Mouse (Mus musculus) c-Kit-positive CD71-positive TER-119-positive erythroid progenitor cells, embryonic 14.5 days (primary cell): ENCODE measurements around the gene Tsfm.

ENCODE experiments used
- DNase-seq: peaks from one replicate; pipeline ENCODE4 v3.0.0-alpha.2; 2013; ENCODE audit warnings: low spot score

Gene Tsfm

DNA sequence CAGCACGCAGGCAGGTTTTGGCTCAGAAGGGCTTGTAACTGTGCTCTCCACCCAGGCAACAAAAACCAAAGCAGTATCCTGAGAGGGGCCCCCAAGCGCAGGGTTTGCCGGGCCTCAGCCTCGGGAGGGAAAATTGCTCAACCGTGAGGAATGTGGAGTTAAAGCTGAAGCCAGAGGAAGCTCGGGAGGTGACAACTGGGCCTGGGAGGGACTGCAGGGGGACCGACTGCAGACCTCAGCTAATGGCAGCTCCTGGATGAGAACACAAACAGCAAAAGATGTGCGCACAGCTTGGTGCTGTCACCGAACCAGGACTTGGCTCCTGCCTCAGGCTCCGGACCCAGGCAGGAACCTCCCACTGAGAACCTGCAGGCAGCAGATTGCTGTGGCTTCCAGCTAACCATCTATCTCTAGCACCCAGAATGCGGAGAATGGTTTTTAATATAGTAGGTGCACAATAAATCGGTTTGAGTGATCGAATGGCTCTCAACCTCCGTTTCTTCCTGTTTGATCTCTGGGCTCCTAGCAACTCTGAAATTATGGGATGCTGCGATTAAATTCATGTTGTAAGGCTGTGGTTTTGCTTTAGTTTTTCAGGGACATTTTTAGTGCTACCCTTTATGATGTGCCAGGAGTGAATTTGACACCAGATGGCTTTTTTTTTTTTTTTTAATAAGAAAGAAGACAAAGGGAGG, 68.2 kb downstream of the Tsfm start:
- DNase-seq: no peak

DNA sequence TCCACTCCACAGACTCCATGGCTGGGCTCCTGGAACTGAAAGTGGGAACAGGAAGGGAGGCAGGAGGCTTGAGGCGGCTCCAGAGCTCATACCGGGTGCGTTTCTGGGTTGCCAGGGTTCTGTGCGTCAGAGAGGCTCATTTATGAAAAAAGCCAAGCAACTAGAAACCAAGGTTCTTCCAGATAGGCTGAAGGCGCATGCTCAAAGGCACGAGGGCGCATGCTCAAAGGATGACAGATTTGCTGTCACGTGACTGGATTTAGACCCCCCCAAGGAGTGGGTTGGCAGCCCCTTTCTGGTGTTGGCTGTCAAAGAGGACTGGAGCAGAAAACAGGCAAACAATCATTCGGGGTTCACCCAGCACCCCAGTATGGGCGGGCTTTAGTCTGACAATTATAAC, 68.9 kb downstream of the Tsfm start:
- no peak for DNase-seq
